Mouse (Mus musculus) forebrain, embryonic 16.5 days (tissue): ENCODE measurements around the gene Bdh1. TPM values are rescaled to one million over a fixed set of nuclear protein-coding genes. Genes with fewer than 3 reads are reported as not detected.
"Not testable (repeated sequence)": the region's sequence is repeated elsewhere in the genome, so short reads cannot be mapped to it uniquely, and the experiment has no call there.

Experiments
- ATAC-seq: fragments of 200-750 bp; cut with Nextera tagmentation; 2 replicates; pipeline ENCODE4 v1.8.0; 2017; ENCODE audit warnings: mild to moderate bottlenecking, moderate library complexity
- H3K27ac ChIP-seq: fragments of 300-500 bp; sonication (generic); 2 replicates; pipeline ENCODE4 v1.5.1; 2014; ENCODE audit warnings: low read length, control low read depth
- H3K27me3 ChIP-seq: fragments of 300-500 bp; sonication (generic); replicated peaks from 2 replicates; pipeline ENCODE4 v1.6.1; 2014; ENCODE audit warnings: low read length; ENCODE audit not compliant: control insufficient read depth, insufficient read depth
- H3K36me3 ChIP-seq: fragments of 300-500 bp; sonication (generic); 2 replicates; pipeline ENCODE4 v1.6.1; 2014; ENCODE audit not compliant: control insufficient read depth, insufficient read depth
- H3K4me1 ChIP-seq: fragments of 300-500 bp; sonication (generic); replicated peaks from 2 replicates; pipeline ENCODE4 v1.6.1; 2014; ENCODE audit warnings: low read length; ENCODE audit not compliant: control insufficient read depth, insufficient read depth
- H3K4me2 ChIP-seq: fragments of 300-500 bp; sonication (generic); 2 replicates; pipeline ENCODE4 v1.6.1; 2014; ENCODE audit warnings: mild to moderate bottlenecking, low read length, control low read depth
- H3K4me3 ChIP-seq: fragments of 300-500 bp; sonication (generic); replicated peaks from 2 replicates; pipeline ENCODE4 v1.5.1; 2014; ENCODE audit warnings: mild to moderate bottlenecking, low read length, control low read depth
- H3K9ac ChIP-seq: fragments of 300-500 bp; sonication (generic); replicated peaks from 2 replicates; pipeline ENCODE4 v1.6.1; 2014; ENCODE audit warnings: low read depth, low read length, control low read depth
- H3K9me3 ChIP-seq: fragments of 300-500 bp; sonication (generic); 2 replicates; pipeline ENCODE4 v1.6.1; 2016; ENCODE audit warnings: low read length; ENCODE audit not compliant: control insufficient read depth
- WGBS: fragments of 180-500 bp; shearing (Covaris S2); extraction: QIAGEN DNeasy Blood & Tissue Kit; methylation state at CpG from one replicate; pipeline ENCODE4 v1.1.7; 2014; 5-methylcytosine and 5-hydroxymethylcytosine counted together
- polyA plus RNA-seq: library from polyadenylated mRNA; unstranded; fragments of >200 nt; fragmentation: Nextera tagmentation; extraction: Ambion mirVana; gene quantifications from 2 replicates; pipeline ENCODE4 v1.2.1, GENCODE M21; 2015

The Bdh1 gene
- polyA plus RNA-seq, 1 experiment from 2014 or later: 152 TPM

GRCm38 (mm10) chr16:31470819-31471218, 48.7 kb downstream of the Bdh1 start:
- not testable (repeated sequence) for ATAC-seq, H3K27ac ChIP-seq, H3K4me3 ChIP-seq, H3K9me3 ChIP-seq, H3K27me3 ChIP-seq, H3K4me2 ChIP-seq, H3K36me3 ChIP-seq, H3K9ac ChIP-seq
- WGBS: 96% methylated on average over 4 of the region's 4 CpGs
- H3K4me1 ChIP-seq: peaks cover 14% of the 10 kb centered on the region

- Histone ChIP-seq H3K4me1 (peaks cover 14% of the 10 kb centered on the region), H3K36me3 (no peaks in the 10 kb centered on the region), H3K9ac (no peak overlapping the region), H3K27me3 (no peaks in the 10 kb centered on the region), H3K4me2 (no peak overlapping the region), H3K9me3 (no peaks in the 10 kb centered on the region), H3K27ac (no peak overlapping the region), H3K4me3 (no peak overlapping the region)
- ATAC-seq: no peak
- WGBS: 91% methylated on average over 5 of the region's 5 CpGs
Observed at GRCm38 (mm10) chr16:31471994-31472393, 49.9 kb downstream of the Bdh1 start.

- Histone ChIP-seq H3K27ac (no peak overlapping the region), H3K27me3 (no peaks in the 10 kb centered on the region), H3K9me3 (no peaks in the 10 kb centered on the region), H3K4me1 (peaks cover 14% of the 10 kb centered on the region), H3K9ac (no peak overlapping the region), H3K4me2 (no peak overlapping the region), H3K4me3 (no peak overlapping the region), H3K36me3 (no peaks in the 10 kb centered on the region)
- no peak for ATAC-seq
- WGBS: 94% methylated on average over 1 of the region's 1 CpGs
Observed at GRCm38 (mm10) chr16:31473226-31473625, 51.1 kb downstream of the Bdh1 start.

- no peaks in the 10 kb centered on the region for H3K27me3 ChIP-seq
- peak; percentile 62 for ATAC-seq
- H3K9me3 ChIP-seq: no peaks in the 10 kb centered on the region; the same call in 1 of the 2 replicates
- peak overlapping the region; percentile 81 for H3K27ac ChIP-seq
- H3K9ac ChIP-seq: no peak overlapping the region
- no peak overlapping the region for H3K4me3 ChIP-seq
- no peak overlapping the region for H3K4me2 ChIP-seq
- H3K4me1 ChIP-seq: peaks cover 14% of the 10 kb centered on the region
- no peaks in the 10 kb centered on the region for H3K36me3 ChIP-seq
- WGBS: 48% methylated on average over 9 of the region's 9 CpGs
Observed at GRCm38 (mm10) chr16:31475123-31475968, 53.3 kb downstream of the Bdh1 start.

GRCm38 (mm10) chr16:31476872-31477603, 55.0 kb downstream of the Bdh1 start:
- no peak overlapping the region for H3K27ac ChIP-seq
- H3K9ac ChIP-seq: no peak overlapping the region
- no peak for ATAC-seq
- H3K4me1 ChIP-seq: peaks cover 14% of the 10 kb centered on the region
- no peaks in the 10 kb centered on the region for H3K36me3 ChIP-seq
- 59% methylated on average over 7 of the region's 7 CpGs for WGBS
- no peaks in the 10 kb centered on the region for H3K27me3 ChIP-seq
- no peak overlapping the region for H3K4me2 ChIP-seq
- H3K4me3 ChIP-seq: no peak overlapping the region
- H3K9me3 ChIP-seq: no peaks in the 10 kb centered on the region; the same call in 1 of the 2 replicates

- Histone ChIP-seq H3K4me1 (peaks cover 9% of the 10 kb centered on the region), H3K9ac (no peak overlapping the region)
Observed at GRCm38 (mm10) chr16:31485336-31485735, 63.3 kb downstream of the Bdh1 start.

GRCm38 (mm10) chr16:31487266-31487665, 65.2 kb downstream of the Bdh1 start:
- no peak for ATAC-seq
- WGBS: 91% methylated on average over 3 of the region's 3 CpGs

More at GRCm38 (mm10) chr16:31485336-31485735, 63.3 kb downstream of the Bdh1 start:
- Histone ChIP-seq H3K4me2 (no peak overlapping the region), H3K9me3 (no peaks in the 10 kb centered on the region), H3K36me3 (no peaks in the 10 kb centered on the region), H3K27me3 (no peaks in the 10 kb centered on the region), H3K4me3 (no peak overlapping the region), H3K27ac (no peak overlapping the region)
- WGBS: 88% methylated on average over 5 of the region's 5 CpGs
- ATAC-seq: no peak

GRCm38 (mm10) chr16:31489096-31489495, 67.0 kb downstream of the Bdh1 start:
- peak; percentile 79 for ATAC-seq
- no peaks in the 10 kb centered on the region for H3K27me3 ChIP-seq
- H3K4me1 ChIP-seq: peaks cover 20% of the 10 kb centered on the region
- 4% methylated on average over 3 of the region's 3 CpGs for WGBS
- no peaks in the 10 kb centered on the region for H3K36me3 ChIP-seq
- no peak overlapping the region for H3K4me2 ChIP-seq
- peak overlapping the region; percentile 38 for H3K27ac ChIP-seq
- H3K9ac ChIP-seq: no peak overlapping the region
- H3K9me3 ChIP-seq: no peaks in the 10 kb centered on the region
- H3K4me3 ChIP-seq: no peak overlapping the region

More at GRCm38 (mm10) chr16:31487266-31487665, 65.2 kb downstream of the Bdh1 start:
- Histone ChIP-seq H3K9me3 (no peaks in the 10 kb centered on the region), H3K9ac (no peak overlapping the region), H3K4me2 (no peak overlapping the region), H3K27ac (no peak overlapping the region), H3K4me3 (no peak overlapping the region), H3K27me3 (no peaks in the 10 kb centered on the region), H3K4me1 (peaks cover 9% of the 10 kb centered on the region), H3K36me3 (no peaks in the 10 kb centered on the region)

GRCm38 (mm10) chr16:31490967-31491366, 68.9 kb downstream of the Bdh1 start:
- 86% methylated on average over 7 of the region's 7 CpGs for WGBS
- Histone ChIP-seq H3K36me3 (no peaks in the 10 kb centered on the region), H3K4me3 (no peak overlapping the region), H3K9ac (no peak overlapping the region), H3K27ac (no peak overlapping the region), H3K4me1 (peaks cover 20% of the 10 kb centered on the region), H3K9me3 (no peaks in the 10 kb centered on the region), H3K27me3 (no peaks in the 10 kb centered on the region), H3K4me2 (no peak overlapping the region)
- no peak for ATAC-seq
